Mouse (Mus musculus) cerebellum, postnatal 36 days (tissue): ENCODE data around the gene Ptpn6.

Source experiments
- DNase-seq, 2 experiments: peaks; one replicate each; pipeline ENCODE4 v3.0.0; 2021 to 2022; ENCODE audit warnings: mixed read lengths in 2 of 2

The Ptpn6 gene

GRCm38 (mm10) chr6:124738511-124739023 lies at the start of gene Ptpn6:
Gene Ptpn6, minus strand, starts transcription at chr6:124738714.
- no peak for DNase-seq

GRCm38 (mm10) chr6:124787722-124788121 lies 49.2 kb upstream of the Ptpn6 start:
- DNase-seq: no peak

GRCm38 (mm10) chr6:124786756-124787420 lies 48.4 kb upstream of the Ptpn6 start:
- DNase-seq: peak; percentile 85 to 90

- DNase-seq: no peak
Observed at GRCm38 (mm10) chr6:124782436-124782835, 43.9 kb upstream of the Ptpn6 start.

GRCm38 (mm10) chr6:124780917-124781316 lies 42.4 kb upstream of the Ptpn6 start:
- DNase-seq: no peak

- DNase-seq: no peak
Observed at GRCm38 (mm10) chr6:124779984-124780416, 41.5 kb upstream of the Ptpn6 start.

GRCm38 (mm10) chr6:124779222-124779983 lies 40.9 kb upstream of the Ptpn6 start, which contains the start of gene Lrrc23:
Gene Lrrc23, minus strand, starts transcription at chr6:124779727.
- DNase-seq: no peak

GRCm38 (mm10) chr6:124770511-124770910 lies 32.0 kb upstream of the Ptpn6 start:
- peak; percentile 52 to 55 for DNase-seq

GRCm38 (mm10) chr6:124770013-124770412 lies 31.5 kb upstream of the Ptpn6 start:
- DNase-seq: peak in 1 of 2 experiments; percentile 38

GRCm38 (mm10) chr6:124769101-124769765 lies 30.7 kb upstream of the Ptpn6 start, which contains the start of gene Eno2:
Gene Eno2, minus strand, starts transcription at chr6:124769673.
- peak; percentile 78 to 88 for DNase-seq

- DNase-seq: peak in 1 of 2 experiments; percentile 60
Observed at GRCm38 (mm10) chr6:124768704-124769044, 30.2 kb upstream of the Ptpn6 start.

- peak; percentile 64 to 71 for DNase-seq
Observed at GRCm38 (mm10) chr6:124767920-124768703, 29.6 kb upstream of the Ptpn6 start.

GRCm38 (mm10) chr6:124767536-124767919 lies 29.0 kb upstream of the Ptpn6 start:
- no peak for DNase-seq

GRCm38 (mm10) chr6:124765951-124766350 lies 27.4 kb upstream of the Ptpn6 start:
- DNase-seq: no peak

- peak; percentile 87 to 88 for DNase-seq
Observed at GRCm38 (mm10) chr6:124759259-124759658, 20.7 kb upstream of the Ptpn6 start.

- DNase-seq: no peak
Observed at GRCm38 (mm10) chr6:124758849-124759232, 20.3 kb upstream of the Ptpn6 start.

GRCm38 (mm10) chr6:124757909-124758848 lies 19.7 kb upstream of the Ptpn6 start:
- peak; percentile 71 to 76 for DNase-seq

GRCm38 (mm10) chr6:124757351-124757880 lies 18.9 kb upstream of the Ptpn6 start:
- no peak for DNase-seq

- peak; percentile 78 to 83 for DNase-seq
Observed at GRCm38 (mm10) chr6:124756652-124757350, 18.3 kb upstream of the Ptpn6 start.
